Mouse (Mus musculus) A20 (cell line): Measurements from ENCODE around the gene 1810043G02Rik.
"Not testable (repeated sequence)": the region's sequence is repeated elsewhere in the genome, so short reads cannot be mapped to it uniquely, and the experiment has no call there.

Experiments used
- DNase-seq: peaks from one replicate; pipeline ENCODE4 v3.0.0-alpha.2; 2011; ENCODE audit warnings: low read depth, low spot score

Gene 1810043G02Rik

DNA sequence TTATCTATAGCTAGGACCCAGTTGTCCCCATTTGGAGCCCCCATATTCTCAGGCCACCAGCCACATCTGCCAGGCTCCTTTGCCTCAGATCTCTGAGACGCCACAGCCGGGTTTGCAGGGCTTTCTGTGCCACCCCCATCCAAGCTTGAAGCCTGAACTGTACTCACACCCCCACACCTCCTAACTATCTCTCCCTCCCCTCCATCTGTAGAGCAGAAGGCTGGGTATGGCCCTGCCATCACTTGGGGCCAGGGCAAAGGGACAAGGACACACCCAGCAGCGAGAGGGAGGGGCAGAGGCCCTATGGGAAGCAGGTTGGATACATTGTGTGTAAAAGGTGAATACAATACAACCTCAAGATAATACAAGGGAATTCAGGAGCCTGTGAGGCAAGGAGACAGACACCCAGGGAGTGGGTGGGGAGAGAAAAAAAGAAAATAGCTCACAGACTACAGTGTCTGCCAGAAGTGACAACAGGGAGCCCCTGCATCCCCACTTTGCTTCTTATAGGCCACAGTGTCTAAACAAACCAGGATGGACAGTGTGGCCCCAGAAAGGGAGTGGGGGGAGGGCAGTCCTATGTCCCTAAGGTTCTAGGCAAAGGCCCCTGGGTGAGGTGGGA lies 26.3 kb downstream of the 1810043G02Rik start:
- no peak for DNase-seq

DNA sequence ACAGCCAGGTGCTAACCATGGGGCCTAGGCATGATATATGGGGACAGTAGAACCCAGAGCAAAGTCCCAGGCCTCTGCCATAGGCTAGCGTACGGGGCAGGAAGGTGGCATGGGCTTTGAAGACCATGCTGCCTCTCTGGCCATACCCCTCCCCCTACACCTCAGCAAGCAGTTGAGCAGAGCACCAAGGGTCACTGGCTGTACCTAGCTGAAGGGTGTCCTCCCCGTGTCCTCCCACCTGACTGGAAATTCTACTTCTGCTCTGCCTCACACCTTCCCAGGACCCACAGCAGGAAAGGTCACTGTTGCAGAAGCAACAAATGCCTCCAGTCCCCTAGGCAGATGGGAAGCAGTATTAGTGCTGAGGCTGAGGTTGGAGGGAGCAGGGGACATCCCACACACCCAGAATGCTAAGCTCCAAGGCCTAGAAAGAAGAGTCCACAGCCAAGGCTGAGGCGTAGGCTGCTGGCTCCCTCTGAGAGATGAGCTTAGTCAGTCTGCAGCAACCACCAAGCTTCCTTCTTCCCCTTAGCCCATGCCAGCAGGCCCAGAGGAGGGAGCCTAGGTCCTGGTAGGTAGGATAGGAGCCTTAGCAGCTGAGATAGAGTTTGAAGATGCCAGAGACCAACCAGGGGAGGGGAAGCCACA lies 27.6 kb downstream of the 1810043G02Rik start:
- DNase-seq: no peak

DNA sequence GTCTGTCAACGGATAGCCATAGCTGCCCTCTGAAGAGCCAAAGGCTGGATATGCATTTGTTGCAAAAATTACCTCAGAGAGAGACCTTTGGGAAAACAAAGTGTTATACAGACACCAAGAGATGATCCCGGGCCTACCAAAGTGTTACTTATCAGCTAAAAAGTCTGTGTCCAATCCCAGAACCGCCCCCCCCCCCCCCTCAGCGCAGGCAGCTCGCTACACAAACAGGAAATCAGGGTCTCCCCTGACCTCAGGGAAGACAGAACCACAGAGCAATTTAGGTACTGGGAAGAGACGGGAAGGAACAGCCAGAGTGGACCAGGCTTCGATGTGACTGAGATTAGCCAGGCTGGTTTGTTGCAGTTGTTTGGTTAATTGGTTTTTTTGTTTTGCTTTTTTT lies 28.9 kb downstream of the 1810043G02Rik start:
- no peak for DNase-seq

DNA sequence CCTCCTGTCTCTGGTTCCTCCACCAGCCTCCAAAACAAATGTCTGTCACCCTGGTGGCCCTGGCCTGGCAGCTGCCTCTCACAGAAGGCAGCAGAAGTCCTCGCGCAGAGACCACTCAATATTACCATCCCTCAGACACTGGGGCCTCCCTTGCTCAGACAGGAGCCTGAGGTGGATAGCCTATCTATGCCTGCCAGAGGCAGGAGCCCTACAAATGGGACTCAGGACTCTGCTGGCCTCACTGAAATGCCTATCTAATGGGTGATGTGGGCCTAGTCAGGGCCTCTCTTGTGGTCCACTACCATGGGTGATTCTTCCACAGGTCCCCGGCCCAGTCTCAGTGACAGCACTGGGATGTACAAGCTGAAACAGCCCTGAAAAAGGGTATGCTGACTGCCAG lies 29.8 kb downstream of the 1810043G02Rik start:
- no peak for DNase-seq

DNA sequence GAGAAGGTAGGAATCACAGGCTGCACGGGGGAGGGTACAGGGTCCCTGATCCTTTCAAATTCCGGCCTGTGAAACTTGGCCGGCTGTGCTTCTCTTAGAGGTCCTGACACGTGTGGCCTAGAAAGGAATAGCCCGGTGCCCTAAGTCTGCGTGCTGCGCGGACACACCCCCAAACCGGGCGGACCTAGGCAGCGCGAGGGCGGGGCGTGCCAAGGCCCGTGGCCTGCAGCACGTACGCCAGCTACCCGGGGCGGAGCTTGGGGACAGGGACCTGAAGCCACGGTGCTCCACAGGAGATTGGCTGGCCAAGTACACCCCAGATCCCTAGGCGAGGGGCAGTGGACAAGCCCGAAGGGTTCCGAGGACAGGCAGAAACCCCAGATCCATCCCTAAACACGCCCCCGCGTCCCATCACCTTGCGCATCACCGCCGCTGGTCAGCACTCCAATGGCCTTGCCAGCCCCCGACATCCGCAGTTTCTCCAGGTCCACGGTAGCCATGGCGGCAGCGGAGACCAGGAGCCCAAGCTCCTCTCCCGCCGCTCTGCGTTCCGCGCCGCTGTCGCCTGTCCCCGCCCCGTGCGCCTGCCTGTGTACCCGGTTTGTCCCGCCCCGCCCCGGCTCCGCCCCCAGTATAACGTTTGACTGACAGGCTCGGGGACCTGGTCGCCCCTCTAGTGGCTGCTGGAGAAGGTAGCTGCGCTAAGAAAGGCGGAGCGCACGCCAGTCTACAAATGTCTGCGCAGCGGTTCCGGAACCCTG lies 31.0 kb downstream of the 1810043G02Rik start:
- peak; percentile 98 for DNase-seq

DNA sequence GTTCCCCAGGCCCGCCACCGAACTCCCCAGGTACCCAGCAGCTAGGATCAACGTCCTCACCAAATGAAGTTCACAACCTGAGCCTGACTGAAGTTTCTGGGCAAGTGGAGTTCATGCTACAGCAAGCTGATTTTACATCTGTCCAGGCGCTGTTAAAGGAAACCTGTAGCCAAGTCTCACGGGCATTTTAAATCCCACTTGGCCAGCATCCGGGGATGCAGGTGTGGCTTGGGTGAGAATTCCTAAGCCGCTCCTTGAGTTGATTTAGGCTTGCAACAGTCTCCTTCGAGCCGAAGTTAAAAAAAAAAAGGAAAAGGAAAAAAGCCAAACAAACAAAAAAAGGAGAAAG lies 31.6 kb downstream of the 1810043G02Rik start, which contains the start of gene Pfkl:
Gene Pfkl, minus strand, starts transcription at position 139 of the 349 bp plus-strand sequence.
- DNase-seq: no peak

DNA sequence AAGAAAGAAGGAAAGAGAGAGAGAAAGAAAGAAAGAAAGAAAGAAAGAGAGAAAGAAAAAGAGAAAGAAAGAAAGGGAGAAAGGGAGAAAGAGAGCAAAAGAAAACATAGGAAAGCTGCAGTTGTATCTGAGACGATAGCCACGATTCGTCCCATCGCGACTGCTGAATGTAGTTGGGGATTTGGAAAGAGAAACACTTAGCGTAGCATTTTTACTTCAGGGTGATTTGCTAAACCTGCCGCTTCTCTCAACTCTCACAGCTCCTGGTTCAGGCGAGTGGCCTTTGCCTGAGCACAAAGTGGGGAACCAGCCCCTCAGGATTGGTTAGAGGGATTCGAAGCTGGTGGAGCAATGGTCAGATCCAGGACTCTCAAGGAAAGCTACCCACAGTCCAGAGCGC lies 32.0 kb downstream of the 1810043G02Rik start:
- DNase-seq: peak; percentile 49

DNA sequence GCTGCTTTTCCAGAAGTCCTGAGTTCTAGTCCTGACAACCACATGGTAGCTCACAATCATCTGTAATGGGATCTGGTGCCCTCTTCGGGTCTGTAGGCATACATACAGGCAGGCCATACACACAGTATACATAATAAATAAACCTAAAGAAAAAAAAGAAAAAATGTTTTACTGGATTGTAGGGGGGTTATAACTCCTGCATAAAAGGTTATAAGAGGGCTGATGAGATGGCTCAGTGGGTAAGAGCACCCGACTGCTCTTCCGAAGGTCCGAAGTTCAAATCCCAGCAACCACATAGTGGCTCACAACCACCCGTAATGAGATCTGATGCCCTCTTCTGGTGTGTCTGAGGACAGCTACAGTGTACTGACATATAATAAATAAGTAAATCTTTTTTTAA lies 32.8 kb downstream of the 1810043G02Rik start:
- peak; percentile 42 for DNase-seq

DNA sequence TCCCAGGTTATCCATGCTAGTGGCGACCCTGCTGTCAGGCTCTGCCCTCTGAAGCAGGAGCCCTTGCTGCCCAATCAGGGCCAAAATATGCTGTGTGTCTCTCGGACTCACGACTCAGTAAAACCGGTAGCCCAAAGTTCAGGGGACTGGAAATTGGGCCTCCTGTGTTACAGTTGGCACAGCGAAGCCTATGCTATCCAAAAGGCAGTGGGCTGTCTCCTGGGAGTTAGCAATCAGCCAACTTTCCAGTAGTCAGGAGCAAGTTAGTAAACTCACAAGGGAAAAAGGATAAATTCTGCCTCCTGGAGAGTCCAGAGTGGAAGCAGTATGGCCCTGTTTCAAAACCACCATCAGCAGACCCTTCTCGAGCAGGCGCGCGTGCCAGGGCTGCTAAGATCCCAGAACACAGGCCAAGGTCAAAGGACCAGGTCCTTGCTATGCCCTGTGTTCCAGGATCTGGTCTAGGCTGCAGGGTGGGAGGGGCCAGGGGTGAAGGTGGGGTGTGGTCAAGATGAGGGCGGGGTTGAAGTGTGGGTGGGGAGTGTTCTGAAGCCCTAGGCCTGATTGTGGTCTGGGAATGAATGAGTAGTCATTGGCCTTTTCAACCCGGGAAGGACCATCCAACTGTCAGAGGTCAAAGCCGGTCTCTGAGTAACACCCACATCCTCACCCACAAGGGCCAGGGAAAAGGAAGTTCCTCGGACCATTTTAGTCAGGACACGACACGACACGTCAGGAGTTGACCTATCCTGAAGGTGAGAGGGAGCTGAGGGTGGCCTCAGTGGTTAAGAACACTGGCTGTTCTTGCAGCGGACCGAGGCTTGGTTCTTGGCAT lies 34.6 kb downstream of the 1810043G02Rik start:
- no peak for DNase-seq

DNA sequence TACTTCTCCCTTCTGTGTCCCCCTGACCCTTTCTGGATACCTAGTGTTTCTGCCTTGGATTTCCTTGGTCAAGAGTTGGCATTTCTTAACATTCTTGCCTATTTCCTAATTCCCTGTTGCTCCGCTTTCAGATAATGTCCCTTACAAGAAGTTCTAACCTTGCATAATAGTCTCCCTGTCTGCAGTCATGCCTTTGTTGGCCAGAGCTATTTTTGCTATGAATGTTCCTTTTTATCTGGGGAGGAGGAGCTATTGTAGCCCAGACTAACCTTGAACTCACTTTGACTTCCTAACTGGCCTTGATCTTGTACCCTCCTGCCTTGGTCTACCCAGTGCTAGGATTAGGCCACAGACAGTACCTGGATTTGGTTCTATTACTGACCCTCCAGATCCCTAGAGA lies 37.2 kb downstream of the 1810043G02Rik start:
- no peak for DNase-seq

DNA sequence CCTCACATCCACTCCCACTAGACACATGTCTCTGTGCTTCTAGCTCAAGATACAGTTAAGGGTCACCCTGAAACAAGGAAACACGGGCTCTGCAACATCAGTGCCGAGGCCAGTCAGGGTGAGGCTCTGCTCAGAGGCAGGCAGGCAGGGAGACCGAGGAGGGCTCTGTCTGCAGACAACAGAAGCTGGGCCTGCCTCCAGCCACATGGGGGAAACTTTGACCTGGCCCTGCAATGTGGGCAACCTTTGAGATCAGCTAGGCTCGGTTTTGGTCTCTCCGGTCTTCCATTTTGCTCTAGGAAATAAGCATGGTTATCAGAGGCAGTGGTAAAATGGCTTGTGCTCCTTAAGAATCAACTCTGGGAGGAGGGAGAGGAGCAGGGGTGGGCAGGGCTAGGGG lies 38.0 kb downstream of the 1810043G02Rik start:
- no peak for DNase-seq

DNA sequence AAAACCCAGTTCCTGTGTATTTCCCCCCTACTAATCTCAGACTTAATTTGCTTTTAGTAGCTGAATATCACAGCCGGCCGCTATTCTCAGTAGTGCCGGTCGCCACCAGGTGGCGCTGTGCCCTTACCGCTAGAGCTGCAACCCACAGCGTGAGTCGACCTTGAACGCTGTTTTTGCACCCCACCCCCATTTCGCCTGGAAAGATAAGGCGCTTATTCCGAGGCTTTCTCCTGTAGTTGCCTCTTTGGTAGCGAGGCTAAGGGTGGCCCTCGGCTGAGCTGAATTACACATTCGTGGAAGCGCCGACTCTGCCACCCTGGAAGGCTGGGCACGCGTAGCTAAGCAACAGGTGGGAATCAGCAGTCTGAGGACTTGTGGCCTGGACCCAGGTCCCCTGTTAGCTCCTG lies 40.5 kb downstream of the 1810043G02Rik start:
- peak; percentile 89 for DNase-seq

DNA sequence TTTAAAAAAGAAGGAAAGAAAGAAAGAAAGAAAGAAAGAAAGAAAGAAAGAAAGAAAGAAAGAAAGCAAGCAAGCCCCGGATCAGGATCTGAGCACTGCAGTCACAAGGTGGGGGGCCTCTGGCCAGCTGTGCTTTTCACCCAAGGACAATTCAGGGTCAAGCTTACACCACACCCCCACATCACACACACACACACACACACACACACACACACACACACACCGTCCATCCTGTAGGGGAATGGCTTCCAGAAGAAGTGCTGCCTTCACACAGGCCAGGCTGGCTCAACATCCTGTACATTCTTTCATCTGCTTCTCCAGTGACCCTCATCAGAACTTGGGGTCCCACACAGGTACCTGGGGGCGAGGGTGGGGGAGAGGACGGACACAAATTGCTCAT lies 41.0 kb downstream of the 1810043G02Rik start:
- DNase-seq: no peak

DNA sequence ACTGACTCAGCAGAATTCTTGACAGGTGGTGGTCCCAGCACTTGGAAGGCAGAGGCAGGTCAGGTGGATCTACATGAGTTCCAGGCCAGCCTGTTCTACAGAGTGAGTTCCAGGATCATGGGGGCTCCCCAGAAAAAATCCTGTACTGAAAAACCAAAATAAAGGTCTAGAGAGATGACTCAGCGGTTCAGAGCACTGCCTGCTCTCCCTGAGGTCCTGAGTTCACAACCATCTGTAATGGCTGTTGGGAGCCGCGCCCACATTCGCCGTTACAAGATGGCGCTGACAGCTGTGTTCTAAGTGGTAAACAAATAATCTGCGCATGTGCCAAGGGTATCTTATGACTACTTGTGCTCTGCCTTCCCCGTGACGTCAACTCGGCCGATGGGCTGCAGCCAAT lies 41.7 kb downstream of the 1810043G02Rik start:
- not testable (repeated sequence) for DNase-seq

DNA sequence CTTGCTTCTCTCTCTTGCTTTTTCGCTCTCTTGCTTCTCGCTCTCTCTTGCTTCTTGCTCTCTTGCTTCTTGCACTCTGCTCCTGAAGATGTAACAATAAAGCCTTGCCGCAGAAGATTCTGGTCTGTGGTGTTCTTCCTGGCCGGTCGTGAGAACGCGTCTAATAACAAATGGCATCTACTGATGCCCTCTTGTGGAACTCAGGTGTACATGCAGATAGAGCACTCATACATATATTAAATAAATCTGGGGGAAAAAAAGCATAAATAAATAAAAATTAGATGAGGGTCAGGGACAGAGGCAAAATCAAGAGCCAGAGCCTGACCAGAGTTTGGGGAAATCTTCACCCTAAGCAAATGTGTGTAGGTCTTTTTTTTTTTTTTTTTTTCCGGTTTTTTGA lies 47.1 kb downstream of the 1810043G02Rik start:
- peak; percentile 66 for DNase-seq

DNA sequence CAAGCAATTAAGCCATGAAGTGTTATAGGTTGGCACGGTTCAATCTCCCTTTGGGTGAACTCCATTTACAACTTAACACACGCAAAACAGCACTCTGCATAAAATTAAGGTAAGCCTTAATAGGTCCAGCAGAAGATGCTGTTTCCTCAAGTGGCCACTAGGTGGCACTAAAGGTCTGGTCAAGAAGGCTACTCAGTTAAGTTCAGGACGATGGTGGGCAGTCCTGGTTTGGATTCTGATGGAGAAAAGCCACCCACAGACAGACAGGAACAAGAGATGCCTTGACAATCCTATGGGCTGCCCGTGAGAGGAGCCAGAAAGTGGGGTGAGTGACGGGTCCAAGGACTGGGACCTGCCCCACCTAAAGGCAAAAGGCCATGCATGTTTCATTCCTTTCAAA lies 49.8 kb downstream of the 1810043G02Rik start:
- peak; percentile 85 for DNase-seq

DNA sequence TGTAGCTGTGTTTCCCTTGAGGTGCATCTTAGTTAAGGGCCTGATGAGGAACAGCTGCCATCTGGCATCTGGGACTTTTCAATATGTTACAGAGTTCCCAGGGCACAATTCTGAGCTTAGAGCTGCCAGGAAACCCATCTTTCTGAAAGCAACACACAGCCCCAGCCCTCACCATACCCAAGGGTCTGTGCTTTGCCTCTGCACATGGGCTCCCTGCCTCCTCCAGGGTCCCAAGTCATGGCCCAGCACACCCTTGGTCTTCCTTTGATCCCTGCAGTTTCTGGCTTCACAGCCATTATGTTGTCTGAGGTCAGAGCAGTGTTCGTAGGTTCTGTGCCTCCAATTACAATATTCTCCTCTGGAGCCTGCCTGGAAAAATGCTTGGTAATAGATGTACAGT lies 50.8 kb downstream of the 1810043G02Rik start:
- no peak for DNase-seq

DNA sequence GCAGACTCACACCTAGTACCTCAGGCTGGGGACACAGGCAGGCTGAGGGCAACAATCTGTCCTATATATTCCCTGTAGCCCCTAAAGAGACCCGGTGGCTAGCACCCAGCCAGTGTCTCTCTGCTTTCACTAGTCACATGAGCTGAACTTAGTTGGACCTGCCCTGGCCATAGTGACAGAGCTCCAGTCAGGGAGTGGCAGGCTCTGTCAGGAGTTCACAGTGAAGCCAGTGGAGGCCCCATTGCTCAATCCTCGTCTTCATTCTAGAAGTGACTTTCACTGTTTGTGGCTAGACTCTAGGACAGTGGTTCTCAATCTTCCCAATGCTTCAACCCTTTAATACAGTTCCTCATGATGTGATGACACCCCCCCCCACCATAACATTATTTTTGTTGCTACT lies 53.7 kb downstream of the 1810043G02Rik start:
- DNase-seq: no peak
